Mouse (Mus musculus) small intestine, adult 2 months (tissue): ENCODE measurements around the gene Cacng7.

Experiments used
- CTCF ChIP-seq: fragments of 200-500 bp; IDR thresholded peaks from 2 replicates; pipeline ENCODE4 v1.5.1; 2012; ENCODE audit warnings: low read depth, mild to moderate bottlenecking, control low read depth, inconsistent platforms, low read length, moderate library complexity, mixed read lengths; ENCODE audit not compliant: insufficient replicate concordance, insufficient read length; ENCODE audit errors: extremely low read depth
- POLR2A ChIP-seq: fragments of 200-500 bp; IDR thresholded peaks from 2 replicates; pipeline ENCODE4 v1.6.1; 2012; ENCODE audit warnings: low read depth, mild to moderate bottlenecking, control low read depth, inconsistent platforms, low read length, moderate library complexity

GRCm38 (mm10) chr7:3387761-3388160 is 55.0 kb downstream of the Cacng7 start:
- TF ChIP-seq POLR2A (no peak), CTCF (no peak)
